Mouse (Mus musculus) forebrain, embryonic 11.5 days (tissue): ENCODE results near the gene Ndufa4. TPM values are rescaled to one million over a fixed set of nuclear protein-coding genes. Genes with fewer than 3 reads are reported as not detected.
A peak's percentile ranks its signal among the peaks of the same experiment; 100 is the strongest.

ENCODE experiments used
- ATAC-seq: fragments of 200-750 bp; cut with Nextera tagmentation; replicated peaks from 2 replicates; pipeline ENCODE4 v1.8.0; 2017; ENCODE audit warnings: moderate TSS enrichment; ENCODE audit not compliant: low FRiP score
- DNase-seq: peaks from one replicate; pipeline ENCODE4 v3.0.0-alpha.2; 2017; ENCODE audit warnings: low spot score
- H3K27ac ChIP-seq: fragments of 300-500 bp; sonication (generic); 2 replicates; pipeline ENCODE4 v1.5.1; 2014; ENCODE audit warnings: low read depth, low read length
- H3K27me3 ChIP-seq: fragments of 300-500 bp; sonication (generic); 2 replicates; pipeline ENCODE4 v1.6.1; 2014; ENCODE audit warnings: mild to moderate bottlenecking, low read length, mixed read lengths; ENCODE audit not compliant: control insufficient read depth, insufficient read depth
- H3K36me3 ChIP-seq: fragments of 300-500 bp; sonication (generic); 2 replicates; pipeline ENCODE4 v1.6.1; 2014; ENCODE audit warnings: mild to moderate bottlenecking, low read length, moderate library complexity, mixed read lengths; ENCODE audit not compliant: control insufficient read depth, insufficient read depth
- H3K4me1 ChIP-seq: fragments of 300-500 bp; sonication (generic); replicated peaks from 2 replicates; pipeline ENCODE4 v1.6.1; 2014; ENCODE audit warnings: low read length, mixed read lengths; ENCODE audit not compliant: control insufficient read depth, insufficient read depth
- H3K4me2 ChIP-seq: fragments of 300-500 bp; sonication (generic); 2 replicates; pipeline ENCODE4 v1.6.1; 2014; ENCODE audit warnings: low read depth, mild to moderate bottlenecking, low read length, moderate library complexity, mixed read lengths; ENCODE audit not compliant: severe bottlenecking
- H3K4me3 ChIP-seq: fragments of 300-500 bp; sonication (generic); 2 replicates; pipeline ENCODE4 v1.5.1; 2014; ENCODE audit warnings: low read depth, low read length
- H3K9ac ChIP-seq: fragments of 300-500 bp; sonication (generic); 2 replicates; pipeline ENCODE4 v1.6.1; 2014; ENCODE audit warnings: low read length
- H3K9me3 ChIP-seq: fragments of 300-500 bp; sonication (generic); 2 replicates; pipeline ENCODE4 v1.6.1; 2016; ENCODE audit warnings: low read length, mixed read lengths; ENCODE audit not compliant: control insufficient read depth
- WGBS: fragments of 180-500 bp; shearing (Covaris S2); extraction: QIAGEN DNeasy Blood & Tissue Kit; methylation state at CpG from one replicate; pipeline ENCODE4 v1.1.7; 2014; 5-methylcytosine and 5-hydroxymethylcytosine counted together
- polyA plus RNA-seq: library from polyadenylated mRNA; unstranded; fragments of >200 nt; fragmentation: Nextera tagmentation; extraction: Ambion mirVana; gene quantifications from 2 replicates; pipeline ENCODE4 v1.2.1, GENCODE M21; 2014

Ndufa4 gene
- 683 and 720 TPM in 2 replicates for polyA plus RNA-seq

GRCm38 (mm10) chr6:11907269-11908032 is at the start of gene Ndufa4, which contains the start of gene Phf14:
TSS of gene Ndufa4 (minus strand) at chr6:11907497.
TSS of gene Phf14 (plus strand) at chr6:11907809.
- H3K36me3 ChIP-seq, result no peaks in the 10 kb centered on the region; the same call in 1 of the 2 replicates
- H3K27ac ChIP-seq, result no peak within 1 kb of the TSS
- under 1% methylated on average over 59 of the region's 59 CpGs for WGBS
- DNase-seq, result peak; percentile 92
- peak within 1 kb of the TSS; percentile 74 for H3K4me3 ChIP-seq
- peak; percentile 98 for ATAC-seq
- no peaks in the 10 kb centered on the region for H3K9me3 ChIP-seq
- H3K4me2 ChIP-seq, result peak within 1 kb of the TSS; percentile 68
- peaks cover 2% of the 10 kb centered on the region; the same call in 1 of the 2 replicates for H3K4me1 ChIP-seq
- H3K9ac ChIP-seq, result peak within 1 kb of the TSS; percentile 78
- H3K27me3 ChIP-seq, result no peaks in the 10 kb centered on the region

GRCm38 (mm10) chr6:11948100-11948499 is 40.8 kb upstream of the Ndufa4 start:
- WGBS, result 87% methylated on average over 1 of the region's 1 CpGs
- no peak for DNase-seq
- H3K36me3 ChIP-seq, result no peaks in the 10 kb centered on the region

GRCm38 (mm10) chr6:11942089-11942488 is 34.8 kb upstream of the Ndufa4 start:
- ATAC-seq, result no peak
- Histone ChIP-seq H3K27ac (no peak overlapping the region), H3K4me3 (no peak overlapping the region), H3K9ac (no peak overlapping the region), H3K36me3 (no peaks in the 10 kb centered on the region), H3K9me3 (no peaks in the 10 kb centered on the region), H3K27me3 (no peaks in the 10 kb centered on the region), H3K4me2 (no peak overlapping the region), H3K4me1 (no peaks in the 10 kb centered on the region)
- no peak for DNase-seq
- 92% methylated on average over 4 of the region's 4 CpGs for WGBS

More at GRCm38 (mm10) chr6:11948100-11948499, 40.8 kb upstream of the Ndufa4 start:
- Histone ChIP-seq H3K4me2 (no peak overlapping the region), H3K4me1 (no peaks in the 10 kb centered on the region), H3K4me3 (no peak overlapping the region), H3K9me3 (no peaks in the 10 kb centered on the region), H3K9ac (no peak overlapping the region), H3K27ac (no peak overlapping the region), H3K27me3 (no peaks in the 10 kb centered on the region)
- no peak for ATAC-seq

GRCm38 (mm10) chr6:11940895-11941294 is 33.6 kb upstream of the Ndufa4 start:
- Histone ChIP-seq H3K9ac (no peak overlapping the region), H3K4me3 (no peak overlapping the region), H3K27ac (no peak overlapping the region), H3K4me2 (no peak overlapping the region), H3K4me1 (no peaks in the 10 kb centered on the region), H3K27me3 (no peaks in the 10 kb centered on the region), H3K9me3 (no peaks in the 10 kb centered on the region), H3K36me3 (no peaks in the 10 kb centered on the region)
- no peak for ATAC-seq
- DNase-seq, result no peak

GRCm38 (mm10) chr6:11933403-11933802 is 26.1 kb upstream of the Ndufa4 start:
- ATAC-seq (no peak), DNase-seq (no peak)
- H3K4me2 ChIP-seq, result no peak overlapping the region
- no peak overlapping the region for H3K9ac ChIP-seq
- H3K36me3 ChIP-seq, result no peaks in the 10 kb centered on the region
- no peaks in the 10 kb centered on the region for H3K4me1 ChIP-seq
- H3K4me3 ChIP-seq, result no peak overlapping the region
- no peak overlapping the region for H3K27ac ChIP-seq
- H3K27me3 ChIP-seq, result no peaks in the 10 kb centered on the region
- 96% methylated on average over 7 of the region's 7 CpGs for WGBS
- no peaks in the 10 kb centered on the region for H3K9me3 ChIP-seq

GRCm38 (mm10) chr6:11927485-11927884 is 20.2 kb upstream of the Ndufa4 start:
- Histone ChIP-seq H3K27ac (no peak overlapping the region), H3K9ac (no peak overlapping the region), H3K4me2 (no peak overlapping the region), H3K36me3 (no peaks in the 10 kb centered on the region), H3K4me1 (no peaks in the 10 kb centered on the region), H3K4me3 (no peak overlapping the region), H3K9me3 (no peaks in the 10 kb centered on the region; the same call in 1 of the 2 replicates), H3K27me3 (no peaks in the 10 kb centered on the region)
- WGBS, result 90% methylated on average over 6 of the region's 6 CpGs
- ATAC-seq, result no peak
- DNase-seq, result no peak

GRCm38 (mm10) chr6:11926082-11926595 is 18.8 kb upstream of the Ndufa4 start:
- peak; percentile 82 for DNase-seq
- ATAC-seq, result peak; percentile 85
- peak overlapping the region; percentile 96 for H3K9ac ChIP-seq
- no peaks in the 10 kb centered on the region for H3K27me3 ChIP-seq
- H3K4me2 ChIP-seq, result peak overlapping the region; percentile 64
- no peaks in the 10 kb centered on the region for H3K36me3 ChIP-seq
- WGBS, result under 1% methylated on average over 34 of the region's 40 CpGs
- peak overlapping the region; percentile 97 for H3K27ac ChIP-seq
- H3K9me3 ChIP-seq, result no peaks in the 10 kb centered on the region; the same call in 1 of the 2 replicates
- H3K4me1 ChIP-seq, result no peaks in the 10 kb centered on the region
- H3K4me3 ChIP-seq, result peak overlapping the region; percentile 91

GRCm38 (mm10) chr6:11925496-11926041 is 18.3 kb upstream of the Ndufa4 start:
- Histone ChIP-seq H3K4me2 (peak overlapping the region; percentile 64), H3K4me3 (peak overlapping the region; percentile 91), H3K27me3 (no peaks in the 10 kb centered on the region), H3K9me3 (no peaks in the 10 kb centered on the region; the same call in 1 of the 2 replicates), H3K36me3 (no peaks in the 10 kb centered on the region), H3K4me1 (no peaks in the 10 kb centered on the region), H3K9ac (peak overlapping the region; percentile 96), H3K27ac (peak overlapping the region; percentile 97)
- DNase-seq (peak; percentile 92), ATAC-seq (peak; percentile 96)
- WGBS, result under 1% methylated on average over 18 of the region's 20 CpGs
